Mouse (Mus musculus) T-cell, adult 2 months (primary cell): ENCODE results near the gene Krtap5-5.
"Not testable (repeated sequence)": the region's sequence is repeated elsewhere in the genome, so short reads cannot be mapped to it uniquely, and the experiment has no call there.

Experiments
- DNase-seq: peaks from one replicate; pipeline ENCODE4 v3.0.0; 2022; ENCODE audit warnings: low spot score

Krtap5-5 gene

DNA sequence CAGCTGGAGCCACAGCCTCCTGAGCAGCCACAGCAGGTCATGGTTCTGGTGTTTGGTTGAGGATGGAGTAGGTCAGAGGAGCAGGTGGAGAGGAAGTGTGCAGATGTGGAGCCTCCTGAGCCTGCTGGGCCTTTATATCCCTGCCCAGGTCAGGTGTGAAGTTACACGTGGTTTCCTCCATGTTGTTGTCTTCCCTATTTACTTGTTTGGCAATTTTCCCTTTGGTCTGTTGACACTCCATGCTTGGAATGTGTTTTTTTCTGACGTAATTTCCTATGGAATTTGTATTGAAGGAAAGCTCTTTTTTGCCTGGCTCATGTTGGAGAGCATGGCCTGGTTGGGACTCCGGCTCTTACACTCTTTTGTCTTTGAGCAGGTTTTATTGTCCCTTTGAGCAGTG lies at the start of gene Krtap5-5:
Gene Krtap5-5, minus strand, starts transcription at position 101 of the 400 bp plus-strand sequence.
- DNase-seq, result not testable (repeated sequence)

DNA sequence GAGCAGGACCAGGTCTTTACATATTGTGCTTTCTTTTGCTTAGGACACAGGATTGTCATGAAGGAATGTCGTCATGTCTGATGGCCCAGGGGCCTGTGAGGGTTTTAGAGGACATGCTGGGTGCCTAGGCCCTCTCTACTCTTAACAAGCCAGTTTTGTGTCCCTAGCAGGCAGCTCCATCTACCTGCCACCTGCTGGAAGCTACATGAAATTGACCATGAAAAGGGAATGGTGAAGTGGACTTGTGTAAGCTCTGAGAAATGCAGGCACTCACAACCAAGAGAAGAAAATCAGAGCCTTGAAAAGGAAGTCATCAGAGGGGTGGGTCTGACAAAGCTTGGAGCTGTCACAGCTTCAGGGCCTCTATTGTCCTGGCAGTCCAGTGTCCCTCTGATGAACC lies 49.5 kb upstream of the Krtap5-5 start:
- DNase-seq, result not testable (repeated sequence)

GRCm38 (mm10) chr7:142278183-142278582 lies 48.4 kb upstream of the Krtap5-5 start:
- DNase-seq, result peak; percentile 47

DNA sequence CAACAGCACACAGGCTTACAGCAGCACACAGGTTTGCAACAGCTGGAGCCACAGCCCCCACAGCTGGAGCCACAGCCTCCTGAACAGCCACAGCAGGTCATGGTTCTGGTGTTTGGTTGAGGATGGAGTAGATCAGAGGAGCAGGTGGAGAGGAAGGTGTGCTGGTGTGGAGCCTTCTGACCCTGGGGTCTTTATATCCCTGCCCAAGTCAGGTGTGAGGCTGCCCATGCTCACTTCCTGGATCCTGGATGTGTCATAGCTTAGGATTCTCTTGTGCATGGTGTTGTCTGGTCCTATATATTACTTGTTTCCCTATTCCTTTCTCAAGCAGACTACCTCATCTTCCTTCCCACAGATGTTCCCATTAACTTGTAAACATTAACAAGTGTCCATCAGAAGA lies 44.5 kb upstream of the Krtap5-5 start, which contains the start of gene Gm4559:
Gene Gm4559, minus strand, starts transcription at position 101 of the 400 bp plus-strand sequence.
- DNase-seq, result not testable (repeated sequence)

- not testable (repeated sequence) for DNase-seq
These were observed 28.5 kb upstream of the Krtap5-5 start, which contains the start of gene Gm2431 for GRCm38 (mm10) chr7:142258254-142258653. TSS of gene Gm2431 (minus strand) at chr7:142258354.

GRCm38 (mm10) chr7:142255517-142255916 lies 25.7 kb upstream of the Krtap5-5 start:
- DNase-seq, result no peak

DNA sequence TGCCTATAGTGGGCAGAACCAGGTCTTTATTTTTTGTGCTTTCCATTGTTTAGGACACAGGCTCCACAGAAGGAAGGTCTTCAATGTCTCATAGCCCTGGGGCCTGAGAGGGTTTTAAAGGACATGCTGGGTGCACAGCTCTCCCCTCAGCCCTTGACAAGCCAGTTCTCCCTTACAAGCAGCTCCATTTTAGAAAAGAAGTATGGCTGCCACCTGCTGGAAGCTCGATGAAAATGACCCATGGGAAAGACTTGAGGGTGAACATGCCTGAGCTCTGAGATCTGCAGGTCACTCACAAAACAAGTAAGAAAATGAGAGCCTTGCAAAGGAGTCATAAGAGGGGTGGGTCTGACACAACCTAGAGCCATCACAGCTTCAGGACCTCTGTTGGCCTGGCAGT lies 20.1 kb upstream of the Krtap5-5 start:
- no peak for DNase-seq

DNA sequence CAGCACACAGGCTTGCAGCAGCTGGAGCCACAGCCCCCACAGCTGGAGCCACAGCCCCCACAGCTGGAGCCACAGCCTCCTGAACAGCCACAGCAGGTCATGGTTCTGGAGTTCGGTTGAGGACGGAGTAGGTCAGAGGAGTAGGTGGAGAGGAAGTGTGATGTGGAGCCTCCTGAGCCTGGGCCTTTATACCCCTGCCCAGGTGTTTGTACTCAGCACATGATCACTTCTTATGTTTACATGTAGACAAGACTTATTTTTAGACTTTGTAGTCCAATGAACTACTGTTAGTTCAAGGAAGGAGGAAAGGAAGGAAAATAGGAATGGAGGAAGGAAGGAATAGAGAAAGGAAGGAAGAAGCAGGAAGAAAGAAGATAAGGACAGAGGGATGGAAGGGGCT lies 11.2 kb upstream of the Krtap5-5 start, which contains the start of gene Gm40460:
Gene Gm40460, minus strand, starts transcription at position 101 of the 400 bp plus-strand sequence.
- DNase-seq, result no peak

DNA sequence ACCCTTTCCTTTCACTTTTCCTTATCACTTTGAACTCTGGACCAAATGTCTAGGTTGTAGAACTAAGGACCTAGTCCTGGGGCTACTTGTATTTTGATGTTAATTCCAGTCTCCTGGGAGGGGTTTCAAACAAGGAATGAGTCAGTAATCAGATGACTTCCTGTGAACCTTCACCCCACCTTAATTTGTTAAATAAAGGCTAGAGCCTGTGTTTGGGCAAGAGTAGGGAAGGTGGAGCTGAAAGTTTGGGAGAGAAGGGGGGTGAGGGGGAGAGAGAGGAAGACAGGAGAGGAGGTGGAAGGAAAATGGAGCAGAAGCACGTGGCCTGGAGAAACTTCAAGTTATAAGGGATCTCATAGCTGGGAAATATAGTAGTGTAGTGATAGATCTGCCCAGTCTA lies 1.8 kb upstream of the Krtap5-5 start:
- no peak for DNase-seq

- DNase-seq, result no peak
These were observed 5.3 kb downstream of the Krtap5-5 start for GRCm38 (mm10) chr7:142224518-142224917.

GRCm38 (mm10) chr7:142212136-142212535 lies 17.6 kb downstream of the Krtap5-5 start:
- DNase-seq, result not testable (repeated sequence)

DNA sequence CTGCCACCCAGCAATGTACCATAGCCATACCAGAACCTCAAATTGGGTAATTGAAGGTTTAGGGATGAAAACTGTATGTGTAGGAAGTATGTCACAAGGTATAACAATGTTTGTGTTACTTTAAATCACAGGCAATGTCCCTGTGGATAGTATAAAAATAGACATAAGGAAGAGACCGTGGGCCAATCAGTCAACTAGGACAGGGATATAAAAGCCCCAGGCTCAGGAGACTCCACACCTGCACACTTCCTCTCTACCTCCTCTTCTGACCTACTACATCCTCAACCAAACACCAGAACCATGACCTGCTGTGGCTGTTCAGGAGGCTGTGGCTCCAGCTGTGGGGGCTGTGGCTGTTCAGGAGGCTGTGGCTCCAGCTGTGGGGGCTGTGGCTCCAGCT lies 18.2 kb downstream of the Krtap5-5 start, which contains the start of gene Gm7579:
Gene Gm7579, plus strand, starts transcription at position 301 of the 400 bp plus-strand sequence.
- no peak for DNase-seq

GRCm38 (mm10) chr7:142206891-142207290 lies 22.9 kb downstream of the Krtap5-5 start:
- DNase-seq, result not testable (repeated sequence)

GRCm38 (mm10) chr7:142205488-142205887 lies 24.3 kb downstream of the Krtap5-5 start:
- DNase-seq, result no peak

DNA sequence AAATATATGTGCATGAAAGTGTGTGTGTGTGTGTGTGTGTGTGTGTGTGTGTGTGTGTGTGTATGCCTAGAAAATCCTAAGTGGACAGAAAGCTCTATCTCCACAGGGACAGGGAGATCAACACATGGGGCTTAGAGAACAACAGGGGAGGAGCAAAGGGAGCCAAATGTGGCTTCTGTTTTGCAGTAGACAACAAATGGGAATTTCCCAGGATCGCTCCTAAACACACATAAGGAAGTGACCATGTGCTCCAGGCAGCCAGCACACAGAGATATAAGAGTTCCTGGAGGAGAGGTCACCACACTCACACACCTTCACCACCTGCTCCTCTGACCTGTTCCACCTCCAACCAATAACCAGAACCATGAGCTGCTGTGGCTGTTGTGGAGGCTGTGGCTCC lies 28.7 kb downstream of the Krtap5-5 start, which contains the start of gene Krtap5-3:
Gene Krtap5-3, plus strand, starts transcription at position 301 of the 400 bp plus-strand sequence.
- no peak for DNase-seq

- DNase-seq, result no peak
These were observed 31.0 kb downstream of the Krtap5-5 start for GRCm38 (mm10) chr7:142198748-142199147.

DNA sequence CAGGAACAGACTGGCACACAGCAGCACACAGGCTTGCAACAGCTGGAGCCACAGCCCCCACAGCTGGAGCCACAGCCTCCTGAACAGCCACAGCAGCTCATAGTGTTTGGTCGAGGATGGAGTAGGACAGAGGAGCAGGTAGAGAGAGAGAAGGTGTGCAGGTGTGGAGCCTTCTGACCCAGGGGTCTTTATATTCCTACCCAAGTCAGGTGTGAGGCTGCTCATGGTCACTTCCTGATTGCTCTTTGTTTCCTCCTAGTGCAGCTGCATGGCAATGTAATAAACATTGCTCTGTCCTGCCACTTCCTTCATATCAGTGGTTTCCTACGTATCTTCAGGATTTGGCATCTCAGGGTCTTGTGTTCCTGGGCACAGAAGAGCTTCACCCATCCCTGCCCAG lies 39.5 kb downstream of the Krtap5-5 start, which contains the start of gene Gm10153:
Gene Gm10153, minus strand, starts transcription at position 101 of the 400 bp plus-strand sequence.
- no peak for DNase-seq

DNA sequence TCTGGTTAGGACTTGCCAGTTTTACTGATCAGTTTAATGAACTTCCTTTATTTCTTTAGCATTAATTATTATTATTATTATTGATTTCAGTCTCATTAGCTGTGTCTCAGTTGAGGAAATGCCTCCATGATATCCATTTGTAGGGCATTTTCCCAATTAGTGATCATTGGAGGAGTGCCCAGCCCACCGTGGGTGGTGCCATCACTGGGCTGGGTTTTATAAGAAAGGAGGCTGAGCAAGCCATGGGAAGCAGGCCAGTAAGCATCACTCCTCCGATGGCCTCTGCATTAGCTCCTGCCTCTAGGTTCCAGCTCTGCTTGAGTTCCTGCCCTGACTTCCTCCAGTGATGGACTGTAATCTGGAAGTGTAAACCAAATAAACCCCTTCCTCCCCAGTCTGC lies 41.6 kb downstream of the Krtap5-5 start:
- no peak for DNase-seq

DNA sequence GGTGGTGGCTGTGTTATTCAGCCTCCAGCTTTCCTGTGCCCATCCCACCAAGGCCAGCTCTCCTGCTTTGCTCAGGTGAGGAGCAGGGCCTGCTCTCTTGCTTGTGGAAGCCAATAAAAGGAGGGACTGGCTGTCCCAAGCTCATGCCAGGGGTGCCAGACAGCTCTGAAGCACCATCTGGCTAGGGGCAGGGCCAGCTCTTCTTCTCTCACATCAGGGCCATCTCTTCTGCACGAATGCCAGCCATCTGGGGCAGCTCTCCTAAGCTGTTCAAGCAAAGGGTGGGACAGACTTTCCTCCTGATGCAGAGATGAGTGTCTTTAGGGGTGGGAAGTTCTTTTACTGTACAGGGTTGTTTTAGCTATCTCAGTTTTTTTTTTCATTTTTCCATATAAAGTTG lies 48.8 kb downstream of the Krtap5-5 start:
- DNase-seq, result no peak
